Mouse (Mus musculus) kidney, postnatal 25 days (tissue): ENCODE measurements around the gene Asb18.

Source experiments
- DNase-seq, 2 experiments: peaks; one replicate each; pipeline ENCODE4 v3.0.0; 2021; ENCODE audit warnings: mixed read lengths in 2 of 2

The Asb18 gene

DNA sequence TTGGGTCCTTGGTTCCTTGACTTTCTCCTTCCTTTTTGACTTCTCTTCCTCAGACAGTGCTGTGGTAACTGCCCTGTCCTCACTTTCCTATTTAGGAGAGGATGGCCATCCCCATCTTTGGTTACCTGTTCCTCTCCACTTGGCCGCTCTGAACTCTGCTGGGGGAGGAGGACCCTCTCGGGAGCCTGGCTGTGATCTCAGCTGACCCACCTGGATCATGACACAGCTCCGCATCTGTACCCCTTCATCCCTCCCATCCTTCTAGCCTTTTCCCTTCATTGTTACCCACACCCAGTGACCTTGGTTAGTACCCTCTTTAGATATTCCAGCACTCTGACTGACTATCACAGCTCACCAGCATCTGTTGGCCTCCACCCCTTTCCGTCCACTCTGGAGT is 44.8 kb downstream of the Asb18 start:
- no peak for DNase-seq

- DNase-seq = no peak
These were observed 45.3 kb downstream of the Asb18 start for GRCm38 (mm10) chr1:89969072-89969713.

DNA sequence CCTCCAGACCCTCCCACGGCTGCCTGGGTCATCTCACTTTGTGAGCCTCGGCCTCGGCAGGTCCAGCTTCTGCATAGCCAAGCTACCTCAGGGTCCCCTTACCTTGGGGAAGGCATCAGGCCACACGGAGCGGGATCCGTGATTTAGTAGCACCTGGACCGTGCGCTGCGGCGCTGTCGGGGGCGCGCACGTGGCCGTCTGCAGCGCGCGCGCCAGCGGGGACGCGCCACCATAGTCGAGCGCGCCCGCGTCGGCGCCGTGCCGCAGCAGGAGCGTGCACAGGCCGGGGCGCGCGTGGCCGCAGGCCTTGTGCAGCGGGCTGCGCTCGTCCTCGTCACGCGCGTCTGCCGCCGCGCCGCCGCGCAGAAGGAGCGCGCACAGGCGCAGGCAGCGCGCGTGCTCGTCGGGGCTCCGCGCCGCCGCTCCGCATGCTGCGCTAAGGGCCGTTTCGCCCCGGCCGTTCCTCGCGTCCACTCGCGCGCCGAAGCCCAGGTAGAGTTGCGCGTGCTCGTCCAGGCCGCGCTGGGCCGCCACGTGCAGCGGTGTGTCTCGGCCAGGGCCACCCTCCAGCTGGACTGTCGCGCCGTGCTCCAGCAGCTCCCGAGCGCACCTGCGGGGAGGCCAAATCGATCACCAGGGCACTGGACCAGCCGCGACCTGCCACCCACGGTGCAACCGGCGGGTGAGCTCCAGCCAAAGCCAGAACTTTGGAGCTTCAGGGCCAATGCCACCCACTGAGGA is 46.2 kb downstream of the Asb18 start:
- DNase-seq = no peak

GRCm38 (mm10) chr1:89967585-89967984 is 46.9 kb downstream of the Asb18 start:
- no peak for DNase-seq

GRCm38 (mm10) chr1:89964426-89964825 is 50.0 kb downstream of the Asb18 start:
- no peak for DNase-seq

DNA sequence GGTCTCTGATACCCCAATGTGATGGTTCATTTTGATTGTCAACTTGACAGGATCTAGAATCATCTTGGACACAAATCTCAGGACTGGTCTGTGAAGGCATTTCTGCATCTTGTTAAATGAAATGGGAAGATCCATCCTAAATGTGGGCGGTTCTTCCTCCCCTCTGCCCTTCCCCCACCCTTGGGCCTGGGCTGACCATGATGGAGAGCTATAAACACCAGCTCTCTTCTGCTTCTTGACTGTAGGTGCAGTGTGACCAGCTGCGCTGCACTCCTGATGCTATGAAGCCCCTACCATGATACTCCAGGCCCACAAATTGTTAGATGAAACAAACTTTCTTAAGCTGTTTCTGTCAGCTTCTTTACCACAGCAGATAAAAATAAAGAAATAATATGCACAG is 51.2 kb downstream of the Asb18 start:
- DNase-seq = no peak

DNA sequence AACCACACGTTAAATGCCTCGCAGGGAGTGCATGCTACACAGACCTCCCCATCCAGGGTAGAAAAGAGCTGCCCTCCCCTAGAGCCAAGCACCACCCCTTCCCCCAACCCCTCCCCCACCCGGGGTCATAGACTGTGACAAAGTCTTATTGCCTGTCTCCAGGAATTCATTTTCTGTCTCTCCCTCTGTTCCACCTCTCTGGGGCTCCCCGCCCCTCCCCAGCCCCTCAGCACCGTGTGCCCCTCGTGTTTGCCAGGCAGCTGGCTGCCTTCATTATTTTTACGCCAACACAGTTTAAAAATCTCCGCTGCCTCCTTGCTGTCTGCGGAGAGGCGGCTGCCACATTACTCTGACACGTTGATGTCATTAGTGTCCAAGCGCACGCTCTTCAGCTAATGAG is 52.4 kb downstream of the Asb18 start:
- DNase-seq = no peak

DNA sequence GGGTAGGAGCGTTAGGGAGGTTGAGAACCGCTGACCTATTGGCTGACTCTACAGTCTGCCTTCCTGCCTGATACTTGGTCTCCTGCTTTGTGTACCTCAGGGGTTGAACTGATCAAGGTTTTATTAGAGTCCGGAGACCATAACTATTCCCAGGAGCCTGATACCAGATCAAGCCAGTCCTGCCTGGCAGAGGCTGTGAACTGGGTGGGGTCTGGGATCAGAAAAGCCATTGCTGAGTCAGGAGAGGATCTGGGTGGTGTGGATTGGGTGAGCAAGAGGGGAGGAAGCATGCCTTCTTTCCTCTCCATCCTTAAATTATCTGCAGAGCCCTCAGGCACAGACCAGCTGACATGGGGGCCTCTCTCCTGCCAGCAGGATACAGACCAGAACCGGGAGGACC is 55.1 kb downstream of the Asb18 start:
- no peak for DNase-seq

DNA sequence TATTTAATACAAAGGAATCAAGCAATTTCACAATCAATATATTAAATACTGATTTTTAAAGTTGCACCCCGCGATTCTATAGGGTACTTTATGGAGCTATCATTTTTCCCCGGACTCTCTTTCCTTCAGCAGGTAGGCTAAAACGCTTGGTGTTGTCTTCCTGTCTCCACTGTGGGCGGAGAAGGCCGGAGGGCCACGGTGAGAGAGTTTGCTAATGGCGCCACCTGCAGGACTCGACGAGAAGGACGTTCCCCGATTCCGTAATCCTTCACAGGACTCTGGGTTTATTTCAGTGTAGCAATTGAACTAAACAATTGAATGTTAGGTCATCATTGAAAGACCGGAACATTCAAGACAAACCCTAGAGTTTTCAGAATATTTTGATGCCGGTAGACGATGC is 71.3 kb downstream of the Asb18 start:
- DNase-seq = peak; percentile 82 to 87

GRCm38 (mm10) chr1:89942395-89942976 is 72.0 kb downstream of the Asb18 start:
- DNase-seq = no peak

- peak in 1 of 2 experiments; percentile 10 for DNase-seq
These were observed 72.6 kb downstream of the Asb18 start for GRCm38 (mm10) chr1:89941701-89942381.

- no peak for DNase-seq
These were observed 73.4 kb downstream of the Asb18 start for GRCm38 (mm10) chr1:89940961-89941524.

DNA sequence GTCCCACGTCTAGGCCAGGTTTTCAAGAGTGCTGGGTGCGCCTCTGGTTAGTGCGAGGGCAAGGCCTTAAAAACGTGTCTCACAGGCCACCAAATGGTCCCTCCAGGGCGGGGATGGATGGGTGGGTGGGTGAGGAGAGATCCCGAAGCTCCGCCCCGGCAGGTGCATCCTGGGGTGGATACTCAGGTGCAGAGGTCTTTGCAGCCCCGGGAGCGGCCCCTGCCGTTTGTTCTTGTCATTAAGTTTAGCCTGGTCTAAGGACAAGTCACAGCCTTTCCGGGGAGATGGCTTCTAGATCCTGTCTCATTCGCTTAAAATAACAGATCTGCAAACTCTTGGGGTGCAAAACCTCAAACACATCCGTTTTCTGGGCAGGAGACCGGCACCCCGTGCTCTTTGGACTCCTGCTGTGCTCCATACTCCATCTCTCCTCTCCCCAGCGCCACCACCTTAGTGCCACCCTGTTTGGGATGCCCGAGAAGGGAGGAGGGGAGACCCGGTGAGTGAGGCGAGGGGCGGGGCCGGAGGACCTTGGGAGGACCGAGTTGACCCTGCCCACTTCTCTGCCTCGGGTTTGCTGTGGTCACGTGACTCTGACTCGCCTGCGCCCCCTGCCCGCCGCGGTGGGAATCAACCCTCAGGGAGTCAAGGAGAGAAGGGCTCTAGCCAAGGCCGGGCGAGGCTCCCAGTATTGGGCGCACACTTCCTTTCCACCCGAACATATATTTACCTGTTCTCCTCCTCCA is 74.3 kb downstream of the Asb18 start:
- peak; percentile 81 to 85 for DNase-seq

GRCm38 (mm10) chr1:89939596-89939960 is 74.9 kb downstream of the Asb18 start:
- DNase-seq = no peak

DNA sequence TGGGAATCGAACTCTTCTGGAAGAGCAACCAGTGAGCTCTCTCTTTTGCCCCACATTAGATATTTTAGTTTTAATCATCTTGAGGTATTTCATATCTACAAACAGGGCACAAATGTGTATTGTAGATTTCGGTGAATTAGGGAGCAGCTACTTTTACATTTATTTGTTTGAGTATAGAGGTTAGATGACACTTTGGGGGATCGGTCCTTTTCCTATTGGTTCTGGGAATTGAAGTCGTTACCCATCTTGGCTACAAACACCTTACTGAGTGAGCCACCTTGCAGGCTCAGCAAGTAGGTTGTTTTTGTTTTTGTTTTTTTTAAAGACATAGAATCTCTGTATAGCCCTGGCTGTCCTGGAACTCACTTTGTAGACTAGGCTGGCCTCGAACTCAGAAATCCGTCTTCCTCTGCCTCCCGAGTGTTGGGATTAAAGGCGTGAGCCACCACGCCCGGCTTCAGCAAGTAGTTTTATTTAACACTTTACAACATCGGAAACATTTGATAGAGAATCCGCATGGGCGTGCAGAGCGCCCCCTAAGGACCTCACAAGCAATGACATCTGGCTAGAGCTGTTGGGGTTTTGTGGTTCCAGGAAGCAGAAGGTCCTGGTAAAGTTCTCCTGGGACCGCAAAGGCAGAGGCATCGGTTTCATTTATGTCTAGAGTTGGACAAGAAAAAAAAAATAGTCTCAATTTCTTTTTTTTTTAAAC is 75.4 kb downstream of the Asb18 start:
- DNase-seq = no peak

- no peak for DNase-seq
These were observed 78.7 kb downstream of the Asb18 start for GRCm38 (mm10) chr1:89935493-89936348.

DNA sequence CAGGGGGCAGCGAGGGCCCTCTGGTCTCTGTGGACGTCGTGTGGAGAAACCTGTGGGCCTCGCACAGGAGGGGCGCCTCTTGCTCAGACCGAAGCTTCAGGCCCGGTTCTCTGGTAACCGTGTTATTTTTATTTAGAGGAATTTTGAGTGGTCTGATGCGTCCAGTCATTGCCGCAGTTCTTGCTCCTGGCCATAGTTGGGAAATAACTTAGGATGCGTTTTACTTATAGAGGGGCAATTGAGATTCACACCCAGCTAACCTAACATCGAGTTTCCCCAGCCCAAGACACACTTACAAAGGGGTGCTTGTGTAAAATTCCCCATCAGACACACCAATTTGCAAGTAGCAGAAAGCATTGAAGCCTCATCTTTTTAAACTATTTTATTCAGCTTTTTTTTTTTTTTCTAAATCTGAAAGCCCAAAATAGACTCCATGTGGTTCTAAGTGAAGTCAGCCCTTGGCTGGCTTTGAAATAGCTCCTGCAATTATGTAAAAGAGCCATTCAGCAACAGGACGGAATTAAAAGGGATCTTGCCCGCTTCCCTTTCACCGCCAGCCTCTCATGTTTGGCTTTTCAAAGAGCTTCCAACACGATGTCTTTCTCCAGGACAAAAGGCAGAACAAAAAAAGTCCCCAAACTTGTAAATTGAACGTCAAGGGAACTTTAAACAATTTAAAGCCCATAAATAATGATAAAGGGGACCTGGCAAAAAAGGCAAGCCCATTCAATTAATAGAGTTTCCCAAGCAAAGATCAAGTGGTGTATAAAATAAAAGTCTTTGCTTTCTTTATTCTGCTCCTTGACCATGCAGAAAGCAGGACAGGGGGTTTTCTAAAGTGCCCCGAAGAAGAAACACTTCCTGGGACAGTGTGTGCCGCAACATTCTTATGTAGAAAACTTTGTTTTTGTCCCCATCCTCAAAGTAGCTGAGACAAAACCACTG is 79.9 kb downstream of the Asb18 start:
- no peak for DNase-seq

- no peak for DNase-seq
These were observed 80.7 kb downstream of the Asb18 start for GRCm38 (mm10) chr1:89933786-89934185.

DNA sequence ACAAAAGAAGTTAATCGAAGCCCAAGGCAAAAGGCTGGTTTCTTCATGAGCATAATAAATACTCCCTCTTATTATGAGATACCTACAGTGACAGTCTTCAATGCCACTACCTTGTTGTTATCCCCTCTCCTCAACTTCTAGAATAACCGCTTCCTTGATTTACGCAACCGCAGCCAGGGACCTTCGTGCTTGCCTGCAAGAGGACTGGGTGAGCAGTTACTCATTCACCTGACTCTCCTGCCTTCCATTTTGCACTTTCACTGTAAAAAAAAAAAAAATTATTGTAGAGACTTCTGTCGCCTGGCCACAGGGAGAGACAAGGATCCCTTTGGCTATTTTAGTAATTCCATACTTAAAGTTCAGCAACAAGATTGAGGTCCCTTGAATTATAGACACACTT is 81.4 kb downstream of the Asb18 start:
- no peak for DNase-seq

DNA sequence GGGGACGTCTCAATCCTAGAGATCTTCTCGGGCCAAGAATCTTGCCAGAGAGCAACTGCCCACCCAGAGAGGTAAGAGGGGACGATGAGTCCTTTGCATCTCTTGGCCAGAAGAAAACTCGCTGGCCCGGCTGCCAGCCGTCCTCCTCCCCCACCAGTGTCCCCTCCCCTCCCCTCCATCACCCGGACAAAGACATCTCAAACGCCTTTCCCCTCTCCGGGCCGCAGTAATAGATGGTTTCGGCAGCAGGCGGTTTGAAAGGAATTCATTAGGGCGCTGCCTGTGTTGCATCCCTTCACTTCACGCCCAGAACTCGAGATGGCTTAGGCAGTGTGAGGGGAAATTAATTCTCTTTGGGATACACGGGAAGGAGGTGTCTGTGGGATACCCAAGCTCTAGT is 81.8 kb downstream of the Asb18 start:
- no peak for DNase-seq
